Mouse (Mus musculus): ENCODE measurements at regions not wholly inside any gene's neighbourhood (a gene's known extent, or its start where the extent isn't known, plus 50 kb on each side); places are given as distances from the start of the nearest gene placed in this dataset.
A peak's percentile ranks its signal among the peaks of the same experiment; 100 is the strongest.

DNA sequence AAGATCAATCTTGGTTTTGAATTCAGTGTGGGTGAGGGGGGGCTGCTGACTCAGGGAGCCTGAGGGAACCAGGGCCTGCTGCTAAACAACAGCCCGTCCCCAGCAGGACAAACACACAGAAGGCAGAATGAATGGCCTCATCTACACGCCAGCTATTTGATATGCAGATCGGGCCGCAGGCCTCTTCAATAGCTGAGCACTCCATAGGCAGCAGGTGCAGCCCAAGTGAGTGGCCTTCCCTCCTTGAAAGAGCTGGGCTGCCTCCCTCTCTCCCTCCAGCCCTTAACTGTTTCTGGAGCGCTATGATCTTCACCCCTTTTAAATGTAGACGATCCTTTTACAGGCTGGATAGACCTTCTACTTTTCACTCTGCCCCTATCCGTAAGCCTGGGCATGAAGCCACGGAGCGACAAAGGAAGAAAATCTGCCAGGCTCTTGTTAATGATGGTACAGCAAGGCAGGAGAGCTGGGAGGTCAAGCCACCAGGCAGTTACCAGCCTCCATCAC is 277.3 kb downstream of the Sox11 start:
- intact Hi-C loops (cut with DNase I) = no loop called here
- no peak for DNase-seq

DNA sequence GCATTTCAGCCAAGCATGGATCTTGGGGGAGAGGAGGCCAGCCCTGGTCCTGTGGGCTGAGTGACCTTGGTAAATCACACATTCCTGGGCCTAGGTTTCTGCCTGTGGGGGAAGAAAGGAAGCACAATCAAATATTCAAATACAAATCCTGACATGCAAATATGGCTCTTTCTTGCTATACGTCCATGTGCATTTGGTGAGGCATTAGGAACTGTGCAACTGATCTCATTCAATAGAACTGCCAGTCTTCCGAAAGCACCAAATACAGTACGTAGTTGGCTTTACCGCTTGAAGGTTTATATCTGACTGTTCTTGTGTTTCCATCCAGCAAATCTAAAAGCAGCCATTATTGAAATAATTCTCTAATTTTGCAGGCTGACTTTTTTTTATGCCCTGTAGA is 278.9 kb downstream of the Sox11 start:
- intact Hi-C loops (cut with DNase I) = no loop called here
- DNase-seq = no peak

DNA sequence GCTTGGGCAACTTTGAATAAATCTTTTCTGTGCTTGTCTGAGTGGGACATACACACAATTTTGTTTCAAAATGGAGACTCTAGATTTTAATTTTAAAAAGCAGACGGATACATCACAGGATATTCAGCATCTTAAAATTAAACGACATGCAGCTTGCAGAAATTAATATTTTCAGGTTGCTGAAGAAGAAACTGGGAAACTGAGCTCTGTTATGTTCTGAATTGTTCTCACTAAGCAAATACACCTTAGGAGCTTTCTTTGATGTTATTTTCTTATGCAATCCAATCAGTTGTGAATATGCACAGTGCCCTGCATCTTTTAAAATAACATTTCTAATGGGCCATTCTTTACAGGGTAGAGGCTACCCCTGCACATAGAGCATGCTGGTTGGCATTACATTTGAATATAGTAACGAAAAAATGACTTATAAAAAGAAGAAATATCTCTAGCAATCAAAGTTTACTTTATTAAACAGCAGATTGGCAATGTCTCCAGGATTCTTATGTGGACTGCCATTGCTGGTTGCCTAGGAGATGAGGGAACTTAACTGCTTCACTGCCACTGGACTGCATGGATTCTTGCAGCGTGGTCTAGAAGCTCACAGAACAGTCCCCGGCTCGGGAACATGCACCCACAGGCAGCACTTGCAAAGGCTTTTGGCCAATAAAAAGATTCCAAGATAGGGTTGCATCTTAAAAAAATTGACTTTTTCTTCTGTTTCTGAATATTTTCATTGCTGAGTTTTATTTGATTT is 279.7 kb downstream of the Sox11 start:
- no peak for DNase-seq
- intact Hi-C loops (cut with DNase I) = no loop called here

DNA sequence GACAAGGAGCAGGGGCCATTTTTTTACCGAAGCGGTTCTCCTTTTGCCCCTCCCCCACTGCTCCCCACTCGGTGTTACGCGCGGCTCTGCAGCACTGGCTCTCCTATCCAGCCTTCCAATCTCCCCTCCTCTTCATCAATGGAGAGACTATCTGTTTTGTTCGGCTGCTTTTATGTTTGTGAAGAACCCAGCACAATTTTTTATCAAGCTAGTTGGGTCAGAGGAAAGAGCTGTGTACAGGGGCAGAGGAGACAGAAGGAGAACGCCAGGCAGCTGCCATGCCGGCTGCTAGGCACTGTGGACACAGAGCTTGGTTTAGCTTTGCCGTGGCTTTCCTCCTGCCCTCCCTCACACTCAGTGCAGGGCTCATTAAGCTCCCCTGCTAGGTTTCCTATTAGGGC is 280.3 kb downstream of the Sox11 start:
- intact Hi-C loops (cut with DNase I) = no loop called here
- DNase-seq = peak in 1 of 2 experiments; percentile 4

DNA sequence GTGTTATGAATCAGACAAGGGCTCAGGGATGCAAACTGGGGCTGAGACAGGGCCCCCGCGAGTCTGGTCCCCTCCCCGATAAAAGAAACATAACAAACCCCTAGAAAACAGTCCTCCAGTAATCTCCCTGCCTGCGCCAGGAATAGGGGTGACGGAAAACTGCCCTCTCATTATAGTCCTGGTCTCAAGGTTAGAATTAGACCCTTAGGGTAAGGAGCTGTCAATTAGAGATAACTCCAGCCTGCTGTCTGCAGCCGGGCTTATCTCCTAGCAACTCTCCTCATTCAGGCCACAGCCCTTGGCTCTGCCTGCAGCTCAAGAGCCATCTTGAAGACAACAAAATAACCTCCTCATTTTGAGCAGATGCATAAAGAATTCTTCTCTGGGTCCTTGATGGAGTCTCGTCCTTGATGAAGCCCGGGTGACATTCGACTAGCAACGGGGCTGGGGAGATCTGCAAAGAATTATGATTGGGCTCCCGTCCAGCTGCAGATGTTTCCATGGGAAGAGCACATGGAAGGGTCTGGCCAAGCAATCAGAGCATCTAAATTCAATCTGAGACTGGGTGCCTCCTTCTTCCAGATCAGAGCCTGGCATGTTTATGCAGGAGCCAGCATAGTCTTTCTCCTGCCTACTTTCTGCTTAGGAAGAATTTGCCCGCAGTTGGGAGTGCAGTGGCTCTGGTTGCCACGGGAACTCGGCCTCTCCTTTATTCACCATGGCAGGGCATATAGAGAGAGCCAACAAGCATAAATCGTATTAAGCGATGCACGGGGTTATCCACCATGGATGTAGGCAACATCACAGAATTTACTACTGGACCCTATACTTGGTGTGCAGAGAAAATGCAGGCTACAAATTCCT is 281.2 kb downstream of the Sox11 start:
- no peak for DNase-seq
- intact Hi-C loops (cut with DNase I) = loop anchor here (2.0 kb wide), 1 partner anchor 72 kb away; no protein-coding TSS in a partner anchor

DNA sequence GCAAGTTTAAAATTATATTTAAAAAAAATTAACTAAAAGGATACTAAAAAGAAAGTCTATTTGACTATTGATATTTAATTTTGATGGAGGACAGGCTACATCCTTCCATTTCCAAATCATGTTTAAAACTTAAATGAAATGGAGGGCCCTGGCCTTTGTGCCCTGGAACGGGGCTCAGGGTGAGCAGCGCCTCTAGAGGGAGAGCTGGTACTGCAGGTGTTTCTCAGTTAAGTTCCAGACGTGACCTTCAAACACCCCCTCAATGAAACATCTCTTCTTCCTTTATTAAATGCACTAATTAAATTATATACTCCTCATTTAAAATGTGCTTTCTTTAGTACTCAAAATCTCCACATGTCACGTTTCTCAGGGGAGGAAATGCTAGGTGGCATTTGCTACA is 282.5 kb downstream of the Sox11 start:
- DNase-seq = peak in 1 of 2 experiments; percentile 17
- intact Hi-C loops (cut with DNase I) = loop anchor here (2.0 kb wide), 1 partner anchor 73 kb away; no protein-coding TSS in a partner anchor

DNA sequence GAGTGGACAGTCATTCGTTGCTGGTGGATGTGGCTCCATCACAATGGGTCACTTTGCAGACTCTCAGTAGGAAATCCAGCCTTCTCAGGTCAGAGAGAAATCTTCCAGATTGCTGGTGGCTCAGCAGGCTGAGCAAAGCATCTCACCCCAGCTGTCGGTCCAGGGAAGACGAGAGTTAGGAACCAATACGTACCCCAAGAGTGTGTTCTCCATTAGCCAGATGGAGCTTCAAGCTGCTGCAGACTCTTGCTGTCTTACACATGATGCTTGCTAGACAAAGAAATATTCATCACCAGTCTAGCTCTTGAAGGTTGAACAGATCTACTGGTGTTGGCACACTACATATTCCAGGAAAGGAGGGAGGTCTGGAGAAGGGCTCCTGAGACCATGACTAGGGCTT is 288.0 kb downstream of the Sox11 start:
- intact Hi-C loops (cut with DNase I) = no loop called here

DNA sequence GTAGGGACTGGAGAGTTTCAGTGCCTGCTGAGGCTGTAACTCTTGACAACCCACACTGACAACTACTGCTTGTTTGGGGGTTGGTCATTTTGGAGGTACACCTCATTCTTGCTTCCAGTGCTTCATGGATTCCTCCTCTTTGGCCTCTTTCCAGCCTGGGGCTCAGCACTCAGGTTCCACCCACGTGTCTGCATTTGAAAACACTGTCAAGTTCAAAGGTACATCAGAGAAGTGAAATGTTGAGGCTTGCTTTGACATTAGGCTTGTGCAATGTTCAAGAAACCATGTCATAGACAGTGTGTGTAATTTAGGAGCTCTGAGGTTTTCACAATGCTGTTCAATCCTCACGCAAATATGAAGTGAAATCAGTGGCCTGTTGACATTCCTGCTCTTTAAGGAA is 304.5 kb downstream of the Sox11 start:
- DNase-seq = no peak
- intact Hi-C loops (cut with DNase I) = no loop called here

More for the DNA sequence above, 288.0 kb downstream of the Sox11 start:
- no peak for DNase-seq

DNA sequence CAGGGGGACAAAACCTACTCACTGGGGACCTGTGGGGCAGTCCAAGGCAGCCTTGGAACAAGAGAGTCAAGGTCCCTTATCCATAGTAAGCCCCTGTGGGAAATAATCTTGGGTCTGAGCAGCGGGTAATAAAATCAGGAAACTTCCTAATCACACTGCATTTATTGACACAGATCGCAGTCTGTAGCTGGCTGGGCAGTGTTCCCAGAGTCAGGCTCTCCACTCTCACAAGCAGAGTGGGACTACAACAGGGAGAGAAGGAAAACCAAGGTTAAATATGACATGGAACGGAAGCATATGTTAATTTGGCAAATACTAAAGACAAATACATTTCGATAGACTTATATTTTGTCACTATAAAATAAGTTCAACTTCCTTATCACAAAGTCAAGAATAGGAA is 322.6 kb downstream of the Sox11 start:
- intact Hi-C loops (cut with DNase I) = no loop called here
- DNase-seq = no peak

DNA sequence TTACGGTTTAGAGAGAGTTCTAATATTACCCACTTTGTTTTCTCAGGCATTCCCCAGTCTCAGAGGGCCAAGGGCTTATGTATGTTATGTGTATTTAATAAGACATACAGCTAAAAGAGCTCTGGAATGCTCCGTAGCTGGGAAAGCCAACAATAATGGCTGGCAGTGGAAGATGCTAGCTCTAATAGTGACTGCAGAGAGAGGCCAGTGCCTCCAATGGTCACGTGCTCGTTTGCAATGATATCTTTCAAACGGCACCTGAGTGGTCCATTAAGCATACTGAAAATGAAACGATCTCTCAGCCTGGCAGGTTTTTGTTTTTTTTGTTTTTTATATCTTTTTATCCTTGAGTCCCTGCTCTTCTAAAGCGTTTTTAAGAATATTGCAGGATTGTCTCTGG is 324.0 kb downstream of the Sox11 start:
- no peak for DNase-seq
- intact Hi-C loops (cut with DNase I) = no loop called here

DNA sequence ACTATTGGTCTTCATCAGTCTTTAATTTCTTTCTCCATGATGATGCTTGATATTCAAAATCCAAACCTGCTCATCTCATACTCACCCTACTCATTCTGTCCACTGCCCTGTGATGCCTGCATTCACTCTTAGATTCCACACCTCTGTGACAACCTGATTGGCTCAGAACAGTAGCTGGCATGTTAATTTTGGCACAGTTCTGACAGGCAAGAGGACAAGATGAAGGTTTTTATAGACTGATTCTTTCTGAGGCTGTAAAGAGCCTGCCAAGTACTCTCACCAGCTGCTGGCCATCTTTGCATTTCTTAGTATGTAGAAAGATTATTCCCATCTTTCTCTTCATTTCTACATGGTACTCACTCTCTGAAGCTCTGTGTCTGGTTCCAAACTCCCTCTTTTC is 343.1 kb downstream of the Sox11 start:
- intact Hi-C loops (cut with DNase I) = no loop called here
- DNase-seq = no peak

DNA sequence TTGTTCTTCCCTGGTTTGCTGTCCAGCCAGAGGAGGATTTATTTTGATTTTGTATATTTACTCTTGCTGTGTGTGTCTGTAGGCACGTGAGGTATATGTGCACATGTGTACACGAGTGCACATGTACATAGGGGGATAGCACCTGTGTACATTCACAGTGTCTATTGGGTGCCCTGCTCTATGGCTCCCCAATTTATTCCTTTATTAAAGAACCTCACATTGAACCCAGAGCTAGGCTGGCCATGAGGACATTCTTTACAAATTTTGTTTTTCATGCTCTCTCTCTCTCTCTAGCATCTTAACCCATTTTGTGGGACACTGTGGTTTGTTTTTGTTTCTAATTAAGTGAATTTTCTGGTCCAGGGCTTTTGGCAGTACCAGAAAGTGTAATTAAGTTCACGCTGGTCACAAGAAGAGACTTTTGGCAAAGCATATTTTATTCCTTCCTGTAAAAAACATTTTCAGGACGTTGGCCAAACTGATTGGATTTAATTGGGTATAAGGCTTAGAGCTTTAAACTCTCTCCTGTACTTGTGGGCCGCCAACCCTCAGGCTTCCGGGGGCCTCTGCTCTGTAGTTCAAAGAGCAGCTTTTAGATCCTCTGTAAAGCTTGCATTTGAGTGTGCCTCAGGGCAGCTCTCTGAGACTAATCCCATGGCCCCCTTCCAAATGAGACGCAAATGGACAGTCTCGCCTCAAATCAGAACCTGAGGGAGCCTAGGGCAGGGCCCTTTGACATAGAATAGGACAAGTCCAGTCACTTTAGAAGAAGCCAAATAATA is 365.9 kb downstream of the Sox11 start:
- DNase-seq = no peak
- intact Hi-C loops (cut with DNase I) = no loop called here

DNA sequence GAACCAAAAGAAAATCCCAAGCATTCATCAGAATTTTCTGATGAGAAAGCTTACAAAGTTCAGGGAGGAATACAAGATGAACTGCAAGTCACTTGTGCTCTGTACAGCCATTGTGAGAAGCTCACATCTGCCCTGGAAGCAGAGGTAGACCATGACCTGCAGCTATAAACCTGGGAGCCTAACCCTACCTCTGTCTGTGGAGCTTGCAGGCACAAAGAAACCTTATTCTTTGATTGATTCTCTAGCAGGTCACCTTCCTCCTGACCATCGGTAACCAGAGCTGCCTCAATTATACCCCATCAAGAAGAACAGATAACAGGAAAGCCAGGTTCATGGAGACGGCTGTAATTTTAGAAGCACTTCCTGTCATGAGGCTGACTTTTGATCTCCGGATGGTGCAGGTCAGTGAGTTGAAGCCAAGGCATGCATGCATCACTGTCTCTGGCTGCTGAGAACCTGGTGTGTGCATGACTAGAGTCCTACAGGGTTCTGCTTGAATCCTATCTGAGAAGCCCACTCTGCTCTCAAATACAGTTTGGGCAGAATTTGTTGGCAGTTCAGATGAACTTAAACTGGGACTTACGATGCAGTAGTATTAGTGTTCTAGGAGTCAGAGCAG is 369.8 kb downstream of the Sox11 start:
- intact Hi-C loops (cut with DNase I) = no loop called here
- no peak for DNase-seq

DNA sequence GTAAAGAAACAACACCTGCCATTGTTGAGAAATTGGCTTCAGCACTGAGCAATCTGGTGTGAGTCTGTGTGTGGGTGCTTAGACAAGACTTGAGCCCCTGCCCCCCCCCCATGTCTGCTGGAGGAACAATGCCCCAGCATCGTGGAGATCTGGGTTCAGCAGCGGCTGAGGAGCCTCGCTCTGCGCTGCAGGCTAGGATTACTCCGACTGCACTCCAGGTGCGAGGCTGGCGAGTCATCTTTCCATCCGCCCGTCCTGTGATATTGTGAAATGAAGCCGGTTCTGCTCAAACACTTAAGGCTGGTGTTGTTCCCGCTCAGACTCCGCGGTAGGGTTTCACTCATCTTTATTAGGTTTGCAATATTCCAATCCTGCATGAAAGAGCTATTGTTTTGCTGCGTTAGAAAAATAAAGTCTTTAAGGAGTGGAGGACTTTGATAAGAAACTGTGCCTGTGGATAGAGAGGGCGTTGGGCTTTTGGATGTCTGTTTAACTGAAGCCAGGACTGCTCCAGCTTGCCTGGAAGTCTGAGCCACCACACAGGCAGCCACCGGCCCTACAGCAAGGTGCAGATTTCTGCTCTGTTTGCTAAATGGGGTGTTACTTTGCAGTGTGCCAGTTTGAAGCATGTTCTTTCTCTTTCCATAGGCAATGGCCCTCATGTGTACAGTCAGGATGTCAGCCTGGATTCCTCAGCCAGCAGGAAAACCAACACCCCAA is 375.2 kb downstream of the Sox11 start:
- no peak for DNase-seq
- intact Hi-C loops (cut with DNase I) = no loop called here

DNA sequence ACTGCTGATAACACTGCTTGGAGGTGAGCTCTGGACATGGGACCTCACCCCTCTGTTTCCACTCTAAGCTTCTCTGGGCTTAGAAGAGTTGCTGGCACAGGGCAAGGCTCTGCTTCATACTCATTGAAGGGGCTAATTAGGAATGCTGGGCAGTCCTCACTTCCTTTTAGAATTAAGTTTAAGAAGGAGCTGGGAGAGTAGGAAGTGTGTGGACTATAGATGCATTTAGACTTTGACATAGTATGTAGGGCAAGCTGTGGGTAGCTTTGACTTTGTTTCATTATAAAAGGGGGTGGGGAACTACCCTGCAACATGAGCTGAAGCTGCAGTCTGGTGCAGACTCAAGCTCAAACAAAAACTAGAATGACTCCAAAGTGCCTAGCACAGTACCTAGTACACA is 378.5 kb downstream of the Sox11 start:
- intact Hi-C loops (cut with DNase I) = no loop called here
- DNase-seq = no peak

DNA sequence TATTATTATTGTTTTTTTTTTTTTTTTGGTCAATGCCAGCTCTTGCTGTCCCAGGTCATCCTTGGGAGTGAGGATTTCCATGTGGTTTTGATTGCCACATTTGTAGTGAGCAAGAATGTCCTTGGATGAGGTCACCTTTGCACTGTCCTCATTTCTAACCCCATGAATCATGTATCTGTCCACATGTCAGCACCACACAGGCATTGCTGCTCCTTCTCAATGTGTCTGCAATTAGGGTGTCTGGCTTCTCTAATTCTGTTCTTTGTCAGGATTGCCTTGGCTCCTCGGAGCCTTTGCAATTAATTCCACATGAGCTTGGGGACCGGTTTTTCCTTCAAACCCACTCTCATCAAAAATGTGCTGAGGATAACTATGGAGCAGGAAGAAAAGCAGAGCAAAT is 402.5 kb downstream of the Sox11 start:
- intact Hi-C loops (cut with DNase I) = no loop called here
- DNase-seq = no peak

DNA sequence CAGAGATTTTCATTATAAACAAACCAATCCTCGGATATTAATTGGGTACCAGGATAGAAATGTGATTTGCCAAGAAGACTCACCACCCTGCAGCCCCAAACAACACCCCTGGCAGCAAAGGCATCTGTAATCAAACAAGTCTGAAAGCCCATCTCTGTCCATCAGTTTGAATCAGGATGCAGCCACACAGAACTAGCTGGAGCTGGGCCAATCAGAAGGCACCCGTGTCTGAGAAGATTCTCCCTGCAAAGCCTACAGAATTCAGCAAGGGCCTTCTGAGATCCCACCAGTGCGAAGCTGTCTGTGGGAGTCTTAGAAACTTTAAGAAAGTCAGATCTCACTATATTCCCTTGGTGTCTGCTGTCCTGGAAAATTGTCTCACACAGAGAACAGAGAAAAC is 404.5 kb downstream of the Sox11 start:
- intact Hi-C loops (cut with DNase I) = no loop called here
- DNase-seq = no peak

DNA sequence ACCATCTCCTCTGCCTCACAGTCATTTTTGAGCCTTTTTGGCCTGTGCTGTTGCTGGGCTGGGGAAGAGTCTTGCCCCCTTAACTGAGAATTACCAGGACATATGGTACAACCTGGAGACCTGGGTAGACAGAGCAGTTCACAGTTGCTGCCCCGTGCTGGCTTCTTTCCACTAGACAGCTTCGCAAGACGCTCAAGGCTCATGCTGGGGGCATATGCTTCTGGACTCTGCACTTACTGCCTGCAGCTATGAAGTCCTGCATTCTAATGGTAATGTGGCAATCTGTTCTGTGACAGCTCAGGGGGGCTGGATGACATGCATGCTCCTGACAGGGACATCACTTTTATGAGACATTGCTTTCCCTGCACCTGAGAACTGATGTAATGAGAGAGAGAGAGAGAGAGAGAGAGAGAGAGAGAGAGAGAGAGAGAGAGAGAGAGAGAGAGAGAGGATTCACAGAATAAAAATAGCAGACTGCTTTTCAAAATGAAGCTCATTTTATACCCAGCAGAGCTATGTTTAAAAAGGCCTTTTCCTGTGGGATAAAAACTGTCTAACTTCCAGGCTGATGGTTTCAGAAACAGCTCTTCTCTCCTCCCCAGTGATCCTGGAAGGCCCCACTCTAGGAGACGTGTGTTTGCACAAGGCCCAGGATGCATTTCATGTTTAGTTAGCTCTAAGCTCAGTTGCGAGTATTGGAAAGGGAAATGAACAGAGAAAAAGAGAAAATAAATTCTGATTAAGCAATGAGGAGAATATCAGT is 405.5 kb downstream of the Sox11 start:
- intact Hi-C loops (cut with DNase I) = no loop called here
- DNase-seq = no peak

Data from heart, postnatal 36 days (tissue).